25 mouse cellular contexts compared by ENCODE assay signal in the genomic region with DNA sequence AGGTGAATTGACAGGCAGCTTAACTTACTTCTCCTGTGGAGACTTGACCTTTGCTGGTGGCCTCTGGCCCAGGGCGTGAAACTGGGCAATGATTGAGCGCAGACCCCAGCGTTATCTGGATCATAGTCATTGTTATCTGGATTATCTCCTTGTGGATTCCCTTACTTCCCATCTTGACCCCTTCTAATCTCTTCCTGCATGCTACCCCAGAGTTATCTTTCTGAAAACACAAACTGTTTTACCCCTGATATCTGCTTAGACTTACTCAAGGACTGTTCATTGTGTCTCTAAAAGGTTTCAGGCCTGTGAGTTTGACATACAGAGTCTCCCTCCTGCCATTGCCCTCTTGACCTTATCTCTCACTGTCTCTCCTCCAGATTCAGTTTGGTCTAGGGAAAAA.
"Had no signal": no experiment of that assay in that cellular context is flagged by ENCODE, and none has a peak within 500 bp of the region (broad histone marks: within the 10 kb centered on the region; RNA-seq: fewer than 3 reads in every experiment).

No protein-coding gene starts in this region.

- H3K9me3 ChIP-seq: heart, embryonic 13.5 days; heart, embryonic 15.5 days; hindbrain, embryonic 13.5 days; hindbrain, embryonic 15.5 days; kidney, embryonic 15.5 days; limb, embryonic 13.5 days; limb, embryonic 15.5 days; liver, embryonic 15.5 days had no signal

- H3K4me2 ChIP-seq: heart, embryonic 11.5 days; heart, embryonic 13.5 days; heart, embryonic 15.5 days; hindbrain, embryonic 13.5 days; hindbrain, embryonic 15.5 days; kidney, embryonic 15.5 days; limb, embryonic 13.5 days; limb, embryonic 15.5 days; liver, embryonic 15.5 days had no signal

- ATAC-seq: forebrain, postnatal 0 days; hindbrain, postnatal 0 days; intestine, embryonic 16.5 days had no signal

- H3K27ac ChIP-seq: heart, embryonic 13.5 days; heart, embryonic 15.5 days; hindbrain, embryonic 13.5 days; hindbrain, embryonic 15.5 days; hindbrain, postnatal 0 days; kidney, embryonic 15.5 days; kidney, postnatal 0 days; limb, embryonic 13.5 days; limb, embryonic 15.5 days; liver, embryonic 15.5 days had no signal

- H3K4me3 ChIP-seq: heart, embryonic 13.5 days; heart, embryonic 15.5 days; hindbrain, embryonic 13.5 days; hindbrain, embryonic 15.5 days; kidney, embryonic 15.5 days; limb, embryonic 13.5 days; limb, embryonic 15.5 days; liver, embryonic 15.5 days had no signal

- H3K9ac ChIP-seq: forebrain, postnatal 0 days; heart, embryonic 13.5 days; heart, embryonic 15.5 days; hindbrain, embryonic 13.5 days; hindbrain, embryonic 15.5 days; kidney, embryonic 15.5 days; limb, embryonic 13.5 days; limb, embryonic 15.5 days; liver, embryonic 15.5 days had no signal

- H3K36me3 ChIP-seq: heart, embryonic 13.5 days; heart, embryonic 15.5 days; hindbrain, embryonic 15.5 days; kidney, embryonic 15.5 days; limb, embryonic 13.5 days; limb, embryonic 15.5 days; liver, embryonic 15.5 days had no signal

- H3K4me1 ChIP-seq: heart, embryonic 15.5 days; hindbrain, embryonic 15.5 days; kidney, embryonic 15.5 days; limb, embryonic 13.5 days; limb, embryonic 15.5 days had no signal

- DNase-seq: forebrain, postnatal 0 days; gastrocnemius, postnatal 14 days; gastrocnemius, postnatal 36 days; heart, adult 18-20 months; heart, postnatal 14 days; heart, postnatal 36 days; kidney, adult 11 months; kidney, adult 2 months; kidney, adult 9 months; kidney, postnatal 14 days; kidney, postnatal 36 days; layer of hippocampus, postnatal 36 days; left cerebral cortex, postnatal 4 days had no signal

- H3K27me3 ChIP-seq: heart, embryonic 13.5 days; heart, embryonic 15.5 days; hindbrain, embryonic 13.5 days; hindbrain, embryonic 15.5 days; kidney, embryonic 15.5 days; limb, embryonic 13.5 days; limb, embryonic 15.5 days; liver, embryonic 15.5 days had no signal
